Comparison of ENCODE assay signal across 8 mouse cellular contexts in the genomic region with DNA sequence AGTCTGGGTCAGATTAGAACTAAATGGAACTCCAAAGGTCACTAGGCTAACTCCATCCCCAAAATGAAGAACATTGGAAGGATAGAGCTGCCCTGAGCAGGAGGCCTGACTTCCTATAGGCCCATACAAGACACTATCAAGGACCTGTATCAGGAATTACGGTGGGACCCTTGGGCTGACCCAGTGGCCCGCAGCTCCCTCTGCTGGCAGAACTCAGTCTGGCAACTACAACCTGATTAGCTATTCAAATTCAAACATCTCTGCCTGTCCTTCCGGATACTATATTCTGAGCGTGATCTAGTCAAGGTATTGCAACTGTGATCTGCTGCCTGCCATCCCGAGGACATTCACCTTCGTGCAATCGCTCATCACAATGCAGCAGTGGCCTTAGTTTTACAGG.
DNase-seq lines count a peak whose midpoint lies in the region; ATAC-seq and TF ChIP-seq lines count a peak whose summit lies in the region.

No protein-coding gene starts in this region.

- H3K27me3 ChIP-seq in embryonic facial prominence, embryonic 11.5 days (ENCODE audit: control insufficient read depth, insufficient read depth, low read length): no peaks in the 10 kb centered on the region
- H3K27me3 ChIP-seq in hindbrain, embryonic 13.5 days: no peaks in the 10 kb centered on the region
- no peaks in the 10 kb centered on the region for H3K27me3 ChIP-seq in liver, adult 2 months (ENCODE audit: control insufficient read depth, insufficient read depth, low read length)
- H3K27me3 ChIP-seq in neural tube, embryonic 12.5 days (replicated peaks): no peaks in the 10 kb centered on the region

- no peak overlapping the region for H3K4me3 ChIP-seq in embryonic facial prominence, embryonic 11.5 days (ENCODE audit: low read depth, low read length)
- H3K4me3 ChIP-seq in hindbrain, embryonic 13.5 days: no peak overlapping the region
- no peak overlapping the region for H3K4me3 ChIP-seq in liver, adult 2 months (ENCODE audit: insufficient read depth, low read depth, low read length)
- H3K4me3 ChIP-seq in neural tube, embryonic 12.5 days: no peak overlapping the region

- H3K9me3 ChIP-seq in embryonic facial prominence, embryonic 11.5 days (replicated peaks; ENCODE audit: control insufficient read depth, low read length): no peaks in the 10 kb centered on the region
- no peaks in the 10 kb centered on the region for H3K9me3 ChIP-seq in hindbrain, embryonic 13.5 days
- H3K9me3 ChIP-seq in neural tube, embryonic 12.5 days: no peaks in the 10 kb centered on the region

- no peak for TF ChIP-seq POLR2A in liver, adult 2 months (IDR thresholded peaks at IDR 0.05; ENCODE audit: extremely low read depth, insufficient read depth, low read length)

- 0 out of 2 replicates have a peak, but pooled peaks have one; percentile 41 for ATAC-seq in embryonic facial prominence, embryonic 11.5 days (replicated peaks; ENCODE audit: insufficient number of reproducible peaks, low FRiP score, low TSS enrichment, low read depth)
- ATAC-seq in hindbrain, embryonic 13.5 days (ENCODE audit: low FRiP score): peak; percentile 32; the same call in 1 of the 2 replicates
- peak; percentile 35; the same call in 1 of the 2 replicates for ATAC-seq in neural tube, embryonic 12.5 days (ENCODE audit: low FRiP score, low read depth)

- 27% methylated on average over 7 of the region's 7 CpGs for WGBS in embryonic facial prominence, embryonic 11.5 days
- WGBS in hindbrain, embryonic 13.5 days: 25% methylated on average over 7 of the region's 7 CpGs
- 14% methylated on average over 7 of the region's 7 CpGs for WGBS in liver, adult 2 months
- WGBS in neural tube, embryonic 12.5 days: 28% methylated on average over 7 of the region's 7 CpGs

- TF ChIP-seq CTCF in liver, adult 2 months (IDR thresholded peaks at IDR 0.05; ENCODE audit: low read depth, low read length): peak; percentile 82

- H3K9ac ChIP-seq in embryonic facial prominence, embryonic 11.5 days (replicated peaks; ENCODE audit: low read length): no peak overlapping the region
- no peak overlapping the region for H3K9ac ChIP-seq in hindbrain, embryonic 13.5 days
- no peak overlapping the region for H3K9ac ChIP-seq in liver, adult 2 months (ENCODE audit: low read depth, low read length)
- H3K9ac ChIP-seq in neural tube, embryonic 12.5 days: no peak overlapping the region

- no peaks in the 10 kb centered on the region for H3K79me2 ChIP-seq in liver, adult 2 months (ENCODE audit: control insufficient read depth, insufficient read depth, low read length)

- no peaks in the 10 kb centered on the region for H3K4me1 ChIP-seq in embryonic facial prominence, embryonic 11.5 days (ENCODE audit: control insufficient read depth, insufficient read depth, low read length)
- H3K4me1 ChIP-seq in hindbrain, embryonic 13.5 days (replicated peaks): no peaks in the 10 kb centered on the region
- peaks cover 3% of the 10 kb centered on the region; the same call in 1 of the 2 replicates for H3K4me1 ChIP-seq in liver, adult 2 months (ENCODE audit: control insufficient read depth, insufficient read depth, low read length)
- H3K4me1 ChIP-seq in neural tube, embryonic 12.5 days: no peaks in the 10 kb centered on the region

- no peaks in the 10 kb centered on the region for H3K36me3 ChIP-seq in embryonic facial prominence, embryonic 11.5 days (replicated peaks; ENCODE audit: control insufficient read depth, insufficient read depth, low read depth, low read length)
- no peaks in the 10 kb centered on the region for H3K36me3 ChIP-seq in hindbrain, embryonic 13.5 days
- no peaks in the 10 kb centered on the region for H3K36me3 ChIP-seq in liver, adult 2 months (ENCODE audit: control insufficient read depth, insufficient read depth, low read length)
- H3K36me3 ChIP-seq in neural tube, embryonic 12.5 days: no peaks in the 10 kb centered on the region

- H3K27ac ChIP-seq in embryonic facial prominence, embryonic 11.5 days (replicated peaks; ENCODE audit: low read depth, low read length): no peak overlapping the region
- no peak overlapping the region for H3K27ac ChIP-seq in hindbrain, embryonic 13.5 days
- H3K27ac ChIP-seq in liver, adult 2 months (replicated peaks; ENCODE audit: insufficient read depth, low read depth, low read length): no peak overlapping the region
- no peak overlapping the region for H3K27ac ChIP-seq in neural tube, embryonic 12.5 days

- H3K4me2 ChIP-seq in embryonic facial prominence, embryonic 11.5 days (ENCODE audit: low read depth, low read length): no peak overlapping the region
- H3K4me2 ChIP-seq in hindbrain, embryonic 13.5 days: no peak overlapping the region
- H3K4me2 ChIP-seq in neural tube, embryonic 12.5 days (replicated peaks): no peak overlapping the region

- peak; percentile 29 for DNase-seq in right cerebral cortex, adult 18-20 months
- no peak for DNase-seq in right cerebral cortex, postnatal 36 days (ENCODE audit: low spot score in 2 of 2)
- DNase-seq in WW6 (ENCODE audit: low read depth, low spot score): peak; percentile 45
- peak; percentile 65 for DNase-seq in embryonic facial prominence, embryonic 11.5 days (ENCODE audit: low spot score)
- DNase-seq in liver, adult 2 months (ENCODE audit: extremely low read depth, low read depth, low spot score): no peak
- no peak for DNase-seq in Muller cell, postnatal 12 days (ENCODE audit: inconsistent ontology term)

Comparison
In these comparisons a context has a peak if more than half of its experiments do, and no peak if none do; other contexts are left out.
1. DNase-seq: peak in right cerebral cortex, adult 18-20 months (single experiment), WW6 (single experiment) and embryonic facial prominence, embryonic 11.5 days (single experiment); none in right cerebral cortex, postnatal 36 days (0 of 2), liver, adult 2 months (single experiment) and Muller cell, postnatal 12 days (single experiment).
2. Peak in every context shown above with its lines, with median percentiles within 50 percentile points of each other: ATAC-seq.